In the genomic region with DNA sequence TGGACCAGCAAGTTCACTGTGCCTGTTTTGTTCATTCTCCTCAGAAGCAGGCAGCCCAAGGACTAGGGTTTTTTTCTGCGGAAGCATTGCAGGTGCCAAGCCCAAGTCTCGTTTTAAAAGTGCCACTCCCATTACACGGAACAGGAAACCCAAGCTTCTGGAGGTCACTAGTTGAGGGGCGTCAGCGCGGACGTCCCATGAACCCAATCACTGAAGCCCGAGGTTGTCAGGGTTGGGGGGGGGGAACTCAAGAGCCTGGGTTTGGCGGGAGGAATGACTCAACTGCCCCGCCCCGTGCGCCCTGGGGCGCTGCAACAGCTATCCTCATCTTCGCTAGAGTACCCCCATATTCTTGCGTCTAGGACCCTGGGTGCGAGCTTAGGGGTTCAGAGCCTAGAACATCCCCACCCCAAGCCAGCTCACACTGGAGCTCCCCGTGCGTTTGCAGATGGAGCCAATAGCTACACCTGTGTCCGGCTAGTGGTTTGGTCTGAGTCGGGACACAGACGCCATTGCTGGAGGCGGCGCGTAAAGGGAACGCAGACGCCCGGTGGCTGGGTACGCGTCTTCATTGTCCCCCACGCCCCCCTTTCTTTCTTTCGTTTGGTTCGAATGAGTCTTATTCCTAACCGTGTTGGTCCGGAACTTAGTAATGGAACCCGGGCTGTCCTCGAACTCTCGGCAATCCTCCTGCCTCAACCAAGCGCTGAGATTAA, we compare ENCODE assay signal across 8 mouse cellular contexts. TPM values are rescaled to one million over a fixed set of nuclear protein-coding genes. Genes with fewer than 3 reads are reported as not detected.
DNase-seq lines count a peak whose midpoint lies in the region; ATAC-seq and TF ChIP-seq lines count a peak whose summit lies in the region.

No protein-coding gene starts in this region.

- under 1% methylated on average over 38 of the region's 38 CpGs for WGBS in bone marrow, adult 2 months
- under 1% methylated on average over 38 of the region's 38 CpGs for WGBS in heart, embryonic 15.5 days
- 1% methylated on average over 38 of the region's 38 CpGs for WGBS in lung, postnatal 0 days

- H3K79me2 ChIP-seq in CH12.LX (replicated peaks; ENCODE audit: control insufficient read depth, extremely low read depth, insufficient read depth, poor library complexity, severe bottlenecking): no peaks in the 10 kb centered on the region

- H3K4me3 ChIP-seq in CH12.LX (replicated peaks in 1 of 3; ENCODE audit: low read depth in 2 of 3, low read length in 2 of 3, poor library complexity in 1 of 3): peak overlapping the region; percentile 66 to 75 (median 66)
- H3K4me3 ChIP-seq in bone marrow, adult 2 months (replicated peaks; ENCODE audit: control insufficient read depth, low read depth, low read length): peak overlapping the region; percentile 76
- H3K4me3 ChIP-seq in embryonic fibroblast, embryonic 13.5 days (ENCODE audit: insufficient read depth, low read length): peak overlapping the region; percentile 55
- H3K4me3 ChIP-seq in heart, embryonic 15.5 days: peak overlapping the region; percentile 80
- H3K4me3 ChIP-seq in lung, postnatal 0 days (ENCODE audit: low read depth, low read length): peak overlapping the region; percentile 61

- no peaks in the 10 kb centered on the region for H3K36me3 ChIP-seq in CH12.LX (replicated peaks in 1 of 2; ENCODE audit: control insufficient read depth in 1 of 2, insufficient read depth in 1 of 2, low read length in 1 of 2)
- H3K36me3 ChIP-seq in heart, embryonic 15.5 days: no peaks in the 10 kb centered on the region
- H3K36me3 ChIP-seq in lung, postnatal 0 days (ENCODE audit: insufficient read depth, low read length): no peaks in the 10 kb centered on the region

- DNase-seq in CH12.LX (ENCODE audit: extremely low read depth): peak; percentile 93
- peak; percentile 67 for DNase-seq in kidney, postnatal 10 days
- peak; percentile 96 for DNase-seq in lung, postnatal 0 days (ENCODE audit: low spot score)
- peak; percentile 65 for DNase-seq in ovary, adult 18-20 months (ENCODE audit: low spot score)
- peak; percentile 77 for DNase-seq in thymus, postnatal 25 days

- no peaks in the 10 kb centered on the region for H3K9me3 ChIP-seq in CH12.LX (replicated peaks; ENCODE audit: low read length)
- no peaks in the 10 kb centered on the region for H3K9me3 ChIP-seq in heart, embryonic 15.5 days (replicated peaks)
- H3K9me3 ChIP-seq in lung, postnatal 0 days (ENCODE audit: low read length): no peaks in the 10 kb centered on the region

- no peak for TF ChIP-seq CTCF in CH12.LX (conservative IDR thresholded peaks at IDR 0.05 in 1 of 2, IDR thresholded peaks at IDR 0.05 in 1 of 2; ENCODE audit: low read depth in 2 of 2, low read length in 2 of 2)
- no peak for TF ChIP-seq CTCF in bone marrow, adult 2 months (IDR thresholded peaks at IDR 0.05; ENCODE audit: control insufficient read depth, insufficient read depth, low read length)
- no peak for TF ChIP-seq CTCF in embryonic fibroblast, embryonic 13.5 days (IDR thresholded peaks at IDR 0.05; ENCODE audit: borderline replicate concordance, insufficient read depth, low read length)
- TF ChIP-seq CTCF in lung, postnatal 0 days (IDR thresholded peaks at IDR 0.05): no peak; the same call in 1 of the 2 replicates

- peak overlapping the region; percentile 84 for H3K4me2 ChIP-seq in CH12.LX (ENCODE audit: insufficient read depth, low read depth, poor library complexity, severe bottlenecking)
- H3K4me2 ChIP-seq in heart, embryonic 15.5 days: peak overlapping the region; percentile 98
- H3K4me2 ChIP-seq in lung, postnatal 0 days (replicated peaks; ENCODE audit: low read depth, low read length): peak overlapping the region; percentile 97

- H3K4me1 ChIP-seq in CH12.LX (ENCODE audit: control insufficient read depth in 1 of 2, insufficient read depth in 2 of 2): peaks cover 0 to 14% of the 10 kb centered on the region in 2 experiments; a peak in 2 of 4 replicates
- H3K4me1 ChIP-seq in bone marrow, adult 2 months (ENCODE audit: control insufficient read depth, insufficient read depth, low read length): no peaks in the 10 kb centered on the region; the same call in 1 of the 2 replicates
- H3K4me1 ChIP-seq in embryonic fibroblast, embryonic 13.5 days (ENCODE audit: control insufficient read depth, insufficient read depth, low read length): no peaks in the 10 kb centered on the region
- H3K4me1 ChIP-seq in heart, embryonic 15.5 days (replicated peaks): no peaks in the 10 kb centered on the region
- H3K4me1 ChIP-seq in lung, postnatal 0 days (ENCODE audit: insufficient read depth, low read depth, low read length): no peaks in the 10 kb centered on the region

- no peak for TF ChIP-seq EP300 in CH12.LX (IDR thresholded peaks at IDR 0.05; ENCODE audit: low read length)
- peak; percentile 64 for TF ChIP-seq EP300 in lung, postnatal 0 days (IDR thresholded peaks at IDR 0.05)

- H3K27ac ChIP-seq in CH12.LX (ENCODE audit: insufficient read depth, low read depth): peak overlapping the region; percentile 89
- peak overlapping the region; percentile 99 for H3K27ac ChIP-seq in bone marrow, adult 2 months (ENCODE audit: control insufficient read depth, insufficient read depth, low read depth, low read length, poor library complexity)
- H3K27ac ChIP-seq in embryonic fibroblast, embryonic 13.5 days (ENCODE audit: insufficient read depth, low read length): peak overlapping the region; percentile 87
- H3K27ac ChIP-seq in heart, embryonic 15.5 days: peak overlapping the region; percentile 98
- peak overlapping the region; percentile 99 for H3K27ac ChIP-seq in lung, postnatal 0 days (ENCODE audit: low read length)

- dilution Hi-C loops in CH12.LX (cut with MboI; ENCODE audit: extremely low pct_ligation_motif_present, extremely low pct_unique_long_range_greater_than_20kb, low sequenced_read_pairs): no loop called here

- H3K9ac ChIP-seq in CH12.LX (ENCODE audit: insufficient read depth, low read depth): peak overlapping the region; percentile 82
- H3K9ac ChIP-seq in heart, embryonic 15.5 days: peak overlapping the region; percentile 75
- H3K9ac ChIP-seq in lung, postnatal 0 days (replicated peaks; ENCODE audit: low read depth): peak overlapping the region; percentile 85

- TF ChIP-seq POLR2A in CH12.LX (IDR thresholded peaks at IDR 0.05; ENCODE audit: low read depth, low read length): peak; percentile 77
- TF ChIP-seq POLR2A in bone marrow, adult 2 months (IDR thresholded peaks at IDR 0.05; ENCODE audit: borderline replicate concordance, control insufficient read depth, low read depth, low read length): peak; percentile 87
- peak; percentile 4; the same call in 1 of the 2 replicates for TF ChIP-seq POLR2A in embryonic fibroblast, embryonic 13.5 days (IDR thresholded peaks at IDR 0.05; ENCODE audit: low read depth, low read length)

- H3K27me3 ChIP-seq in CH12.LX (replicated peaks): no peaks in the 10 kb centered on the region
- H3K27me3 ChIP-seq in heart, embryonic 15.5 days: no peaks in the 10 kb centered on the region
- H3K27me3 ChIP-seq in lung, postnatal 0 days (replicated peaks; ENCODE audit: insufficient read depth, low read length): no peaks in the 10 kb centered on the region

- TF ChIP-seq RAD21 in CH12.LX (IDR thresholded peaks at IDR 0.05; ENCODE audit: low read depth, low read length): no peak; the same call in 1 of the 2 replicates

- in situ Hi-C loops in CH12.LX (cut with MboI; ENCODE audit: low pct_ligation_motif_present, low pct_unique_long_range_greater_than_20kb, low sequenced_read_pairs): no loop called here

- peak; percentile 54 for ATAC-seq in heart, embryonic 15.5 days (replicated peaks; ENCODE audit: insufficient number of reproducible peaks, insufficient read depth, low FRiP score, low read depth)
- ATAC-seq in lung, postnatal 0 days: peak; percentile 72

TF ChIP-seq in CH12.LX, 34 proteins besides CTCF, POLR2A, EP300 and RAD21 (continues in another document):
- TF ChIP-seq KAT2A (IDR thresholded peaks at IDR 0.05; ENCODE audit: insufficient replicate concordance, low read length) (peak; percentile 54; the same call in 1 of the 2 replicates), NELFE (IDR thresholded peaks at IDR 0.05; ENCODE audit: low read depth, low read length) (peak; percentile 87), ZNF384 (IDR thresholded peaks at IDR 0.05; ENCODE audit: low read depth, low read length) (peak; percentile 60), HCFC1 (IDR thresholded peaks at IDR 0.05; ENCODE audit: low read depth, low read length) (peak; percentile 69), UBTF (IDR thresholded peaks at IDR 0.05; ENCODE audit: low read depth, low read length) (peak; percentile 65; the same call in 1 of the 2 replicates), USF2 (conservative IDR thresholded peaks at IDR 0.05; ENCODE audit: low read depth, low read length) (no peak), BHLHE40 (IDR thresholded peaks at IDR 0.05; ENCODE audit: low read depth, low read length) (peak; percentile 94), E2F4 (IDR thresholded peaks at IDR 0.05; ENCODE audit: insufficient replicate concordance, low read depth, low read length) (peak; percentile 86; the same call in 1 of the 2 replicates), ZMIZ1 (IDR thresholded peaks at IDR 0.05; ENCODE audit: low read depth, low read length) (peak; percentile 63), CHD1 (IDR thresholded peaks at IDR 0.05; ENCODE audit: low read depth, low read length) (0 out of 2 replicates have a peak, but pooled peaks have one; percentile 73), ETS1 (conservative IDR thresholded peaks at IDR 0.05; ENCODE audit: low read depth, low read length) (peak; percentile 70; the same call in 1 of the 2 replicates), CHD2 (IDR thresholded peaks at IDR 0.05; ENCODE audit: low read length) (peak; percentile 75), GABPA (IDR thresholded peaks at IDR 0.05; ENCODE audit: insufficient replicate concordance, low read depth, low read length) (no peak), JUN (IDR thresholded peaks at IDR 0.05; ENCODE audit: insufficient read depth, low read depth, low read length) (peak; percentile 4; the same call in 1 of the 2 replicates), NRF1 (IDR thresholded peaks at IDR 0.05; ENCODE audit: low read depth, low read length) (peak; percentile 47), POLR2AphosphoS2 (IDR thresholded peaks at IDR 0.05; ENCODE audit: low read depth, low read length) (no peak; the same call in 1 of the 2 replicates), RCOR1 (conservative IDR thresholded peaks at IDR 0.05; ENCODE audit: low read depth, low read length) (no peak)

RNA-seq across cellular contexts. Expression of gene Rbx1, which starts 56.1 kb away (rescaled TPM):
- total RNA-seq in CH12.LX (2012; rRNA removed) (238 and 249 TPM in 2 replicates), CH12.LX (2014; rRNA removed) (177 and 178 TPM in 2 replicates)
- 151 and 184 TPM in 2 replicates for polyA plus RNA-seq in CH12.LX (2012; ENCODE audit: insufficient read length, low read depth)
- 106 and 185 TPM in 2 replicates for polyA plus RNA-seq in bone marrow, adult 2 months (2011; ENCODE audit: insufficient read depth, insufficient read length, low replicate concordance, missing spikeins)
- polyA plus RNA-seq in embryonic fibroblast, embryonic 13.5 days (2011; ENCODE audit: insufficient read length, low read depth, missing spikeins): 129 and 132 TPM in 2 replicates
- polyA plus RNA-seq in heart, embryonic 15.5 days (2015; fragmentation: Nextera tagmentation; extraction: Ambion mirVana): 324 and 354 TPM in 2 replicates
- 419 and 465 TPM in 2 replicates for polyA plus RNA-seq in lung, postnatal 0 days (2015; fragmentation: Nextera tagmentation; extraction: Ambion mirVana)

Comparison
In these comparisons a context has a peak if more than half of its experiments do, and no peak if none do; other contexts are left out.
1. Peak in every context shown above with its lines: DNase-seq, ATAC-seq, H3K4me3 ChIP-seq and H3K27ac ChIP-seq.
2. POLR2A ChIP-seq: peak in every context shown above with its lines; median percentile 87 in bone marrow, adult 2 months; 77 in CH12.LX; 4 in embryonic fibroblast, embryonic 13.5 days.